Mouse (Mus musculus) heart, embryonic 11.5 days (tissue): Measurements from ENCODE around the gene 3100002H09Rik. TPM values are rescaled to one million over a fixed set of nuclear protein-coding genes. Genes with fewer than 3 reads are reported as not detected.

Source experiments
- ATAC-seq: fragments of 200-750 bp; cut with Nextera tagmentation; replicated peaks from 2 replicates; pipeline ENCODE4 v1.8.0; 2017; ENCODE audit warnings: moderate library complexity; ENCODE audit not compliant: insufficient number of reproducible peaks, low FRiP score, low TSS enrichment
- H3K27ac ChIP-seq: fragments of 300-500 bp; sonication (generic); 2 replicates; pipeline ENCODE4 v1.5.1; 2014; ENCODE audit warnings: mild to moderate bottlenecking, low read depth, low read length
- H3K27me3 ChIP-seq: fragments of 300-500 bp; sonication (generic); 2 replicates; pipeline ENCODE4 v1.6.1; 2014; ENCODE audit warnings: mild to moderate bottlenecking, low read length, mixed read lengths; ENCODE audit not compliant: control insufficient read depth, insufficient read depth
- H3K36me3 ChIP-seq: fragments of 300-500 bp; sonication (generic); 2 replicates; pipeline ENCODE4 v1.6.1; 2014; ENCODE audit warnings: mild to moderate bottlenecking, low read length, moderate library complexity, mixed read lengths; ENCODE audit not compliant: control insufficient read depth, insufficient read depth
- H3K4me1 ChIP-seq: fragments of 300-500 bp; sonication (generic); 2 replicates; pipeline ENCODE4 v1.6.1; 2014; ENCODE audit warnings: low read length; ENCODE audit not compliant: control insufficient read depth, insufficient read depth
- H3K4me2 ChIP-seq: fragments of 300-500 bp; sonication (generic); 2 replicates; pipeline ENCODE4 v1.6.1; 2014; ENCODE audit warnings: mild to moderate bottlenecking, moderate library complexity
- H3K4me3 ChIP-seq: fragments of 300-500 bp; sonication (generic); 2 replicates; pipeline ENCODE4 v1.5.1; 2014; ENCODE audit warnings: low read depth, low read length
- H3K9ac ChIP-seq: fragments of 300-500 bp; sonication (generic); 2 replicates; pipeline ENCODE4 v1.6.1; 2014; ENCODE audit warnings: mild to moderate bottlenecking, low read depth, low read length, moderate library complexity
- H3K9me3 ChIP-seq: fragments of 300-500 bp; sonication (generic); replicated peaks from 2 replicates; pipeline ENCODE4 v1.6.1; 2016; ENCODE audit warnings: low read length; ENCODE audit not compliant: control insufficient read depth
- WGBS: fragments of 180-500 bp; shearing (Covaris S2); extraction: QIAGEN DNeasy Blood & Tissue Kit; methylation state at CpG from one replicate; pipeline ENCODE4 v1.1.7; 2014; ENCODE audit not compliant: insufficient replicate concordance; 5-methylcytosine and 5-hydroxymethylcytosine counted together
- polyA plus RNA-seq: library from polyadenylated mRNA; unstranded; fragments of >200 nt; fragmentation: Nextera tagmentation; extraction: Ambion mirVana; gene quantifications from 2 replicates; pipeline ENCODE4 v1.2.1, GENCODE M21; 2014

The 3100002H09Rik gene
- polyA plus RNA-seq = not detected in 2 replicates

- 89% methylated on average over 2 of the region's 2 CpGs for WGBS
- Histone ChIP-seq H3K4me2 (no peak within 1 kb of the TSS), H3K9me3 (no peaks in the 10 kb centered on the region), H3K27ac (no peak within 1 kb of the TSS), H3K4me1 (peaks cover 3% of the 10 kb centered on the region; the same call in 1 of the 2 replicates), H3K36me3 (no peaks in the 10 kb centered on the region), H3K27me3 (peaks cover 16% of the 10 kb centered on the region), H3K4me3 (no peak within 1 kb of the TSS), H3K9ac (no peak within 1 kb of the TSS)
- ATAC-seq = no peak
Observed at GRCm38 (mm10) chr4:124610703-124611102, at the start of gene 3100002H09Rik. Gene 3100002H09Rik, minus strand, starts transcription at chr4:124610803.

DNA sequence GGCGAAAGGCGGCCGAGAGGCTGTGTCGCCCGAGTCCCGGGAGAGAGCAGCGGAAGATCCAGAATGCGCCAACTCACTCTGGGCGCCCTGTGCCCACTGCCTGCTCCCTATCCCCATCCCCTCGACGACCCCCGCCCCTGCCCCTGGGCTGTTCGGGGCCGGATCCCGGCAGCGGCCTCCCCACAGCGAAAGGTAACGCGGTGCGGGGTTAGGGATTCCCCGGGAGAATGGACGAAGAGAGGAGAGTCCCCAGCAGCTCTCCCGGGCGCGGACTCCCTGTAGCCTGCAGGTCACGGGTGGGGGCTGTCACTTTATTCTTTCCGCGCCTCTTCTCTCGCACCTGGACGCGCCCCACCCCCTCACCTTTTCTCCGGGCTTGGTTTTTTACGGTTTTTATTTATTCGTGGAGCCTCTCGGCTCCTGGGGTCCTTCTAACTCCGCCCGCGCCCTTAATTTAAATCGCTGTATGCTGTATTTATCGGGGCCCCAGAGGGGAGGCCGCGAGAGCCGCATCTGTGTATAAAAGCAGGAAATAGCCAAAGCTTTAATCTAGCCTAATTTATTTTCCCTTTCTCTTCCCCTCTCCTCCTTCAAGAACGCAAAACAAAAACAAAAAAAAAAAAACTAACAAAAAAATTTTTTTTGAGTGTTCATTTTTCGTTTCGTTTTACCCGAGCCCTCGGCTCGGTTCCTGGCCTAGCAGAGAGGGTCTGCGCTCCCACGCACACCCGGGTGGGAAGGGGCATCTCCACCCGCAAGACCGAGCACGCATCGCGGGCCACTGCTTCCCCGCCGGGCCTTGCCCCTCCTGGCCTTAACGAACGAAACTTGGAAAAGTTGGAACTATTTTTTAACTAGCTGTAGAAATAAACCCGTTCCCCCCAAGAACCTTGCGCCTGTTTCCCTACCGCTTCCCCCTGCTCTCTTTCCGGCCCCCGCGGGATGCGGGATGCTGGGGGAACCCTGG lies 48.9 kb upstream of the 3100002H09Rik start:
- no peaks in the 10 kb centered on the region for H3K36me3 ChIP-seq
- peak overlapping the region; percentile 53 for H3K4me2 ChIP-seq
- peaks cover 10% of the 10 kb centered on the region for H3K4me1 ChIP-seq
- ATAC-seq = no peak
- 1% methylated on average over 68 of the region's 68 CpGs for WGBS
- H3K9me3 ChIP-seq = no peaks in the 10 kb centered on the region
- peaks cover 92% of the 10 kb centered on the region for H3K27me3 ChIP-seq
- H3K27ac ChIP-seq = no peak overlapping the region
- peak overlapping the region; percentile 31 for H3K4me3 ChIP-seq
- no peak overlapping the region for H3K9ac ChIP-seq

GRCm38 (mm10) chr4:124658412-124658851 lies 47.8 kb upstream of the 3100002H09Rik start:
- Histone ChIP-seq H3K36me3 (no peaks in the 10 kb centered on the region), H3K27ac (no peak overlapping the region), H3K9ac (no peak overlapping the region), H3K4me3 (peak overlapping the region; percentile 72), H3K4me1 (peaks cover 11% of the 10 kb centered on the region), H3K4me2 (peak overlapping the region; percentile 100), H3K9me3 (no peaks in the 10 kb centered on the region), H3K27me3 (peaks cover 90% of the 10 kb centered on the region)
- no peak for ATAC-seq
- WGBS = 1% methylated on average over 39 of the region's 39 CpGs

GRCm38 (mm10) chr4:124657781-124658180 lies 47.2 kb upstream of the 3100002H09Rik start:
- no peak for ATAC-seq
- Histone ChIP-seq H3K4me3 (peak overlapping the region; percentile 72), H3K36me3 (no peaks in the 10 kb centered on the region), H3K9me3 (no peaks in the 10 kb centered on the region), H3K4me2 (peak overlapping the region; percentile 100), H3K9ac (no peak overlapping the region; the same call in 1 of the 2 replicates), H3K27ac (no peak overlapping the region), H3K27me3 (peaks cover 83% of the 10 kb centered on the region), H3K4me1 (peaks cover 18% of the 10 kb centered on the region)
- 1% methylated on average over 36 of the region's 61 CpGs for WGBS

DNA sequence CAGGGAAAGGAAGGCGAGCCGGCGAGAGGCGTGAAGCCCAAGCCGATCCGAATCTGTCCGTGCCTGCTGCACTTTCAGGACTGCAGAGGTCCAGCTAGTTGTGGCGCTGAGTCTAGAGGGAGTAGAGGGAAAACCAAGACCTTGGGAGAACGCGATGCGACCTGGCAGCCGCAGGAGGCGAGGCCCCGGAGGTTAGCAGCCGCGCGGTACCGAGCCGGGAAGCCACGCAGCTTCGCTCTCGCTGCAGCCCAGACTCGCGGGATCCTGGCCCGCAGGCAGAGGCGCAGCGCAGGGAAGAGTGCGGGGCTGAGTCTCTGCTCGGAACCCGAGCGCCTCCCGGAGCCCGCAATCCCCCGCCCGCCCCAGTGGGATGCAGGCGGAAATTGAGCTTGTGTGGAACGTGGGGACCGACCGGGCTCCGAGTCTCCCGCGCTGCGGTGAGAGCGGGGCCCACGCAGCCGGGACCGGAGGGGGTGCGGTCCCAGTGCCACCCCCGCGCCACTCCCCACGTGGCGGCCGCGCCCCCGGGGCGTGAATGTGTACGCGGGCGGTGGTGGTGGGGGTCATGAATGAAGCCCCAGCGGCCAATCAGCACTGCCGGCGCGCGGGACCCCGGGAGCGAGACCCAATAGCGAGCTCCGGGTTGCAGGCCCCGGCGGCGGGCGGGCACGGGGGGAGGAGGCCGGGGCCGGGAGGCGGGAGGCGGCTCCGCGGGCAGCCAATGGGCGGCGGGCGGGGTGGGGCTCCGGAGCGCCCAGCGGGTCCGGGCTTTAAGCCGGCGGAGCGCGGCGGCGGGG lies 46.4 kb upstream of the 3100002H09Rik start:
- Histone ChIP-seq H3K9ac (peak overlapping the region; percentile 56; the same call in 1 of the 2 replicates), H3K4me1 (peaks cover 25% of the 10 kb centered on the region), H3K9me3 (no peaks in the 10 kb centered on the region), H3K27me3 (peaks cover 76% of the 10 kb centered on the region), H3K36me3 (no peaks in the 10 kb centered on the region), H3K4me3 (peak overlapping the region; percentile 72), H3K4me2 (peak overlapping the region; percentile 100), H3K27ac (no peak overlapping the region)
- peak; percentile 80 for ATAC-seq
- WGBS = under 1% methylated on average over 77 of the region's 92 CpGs

DNA sequence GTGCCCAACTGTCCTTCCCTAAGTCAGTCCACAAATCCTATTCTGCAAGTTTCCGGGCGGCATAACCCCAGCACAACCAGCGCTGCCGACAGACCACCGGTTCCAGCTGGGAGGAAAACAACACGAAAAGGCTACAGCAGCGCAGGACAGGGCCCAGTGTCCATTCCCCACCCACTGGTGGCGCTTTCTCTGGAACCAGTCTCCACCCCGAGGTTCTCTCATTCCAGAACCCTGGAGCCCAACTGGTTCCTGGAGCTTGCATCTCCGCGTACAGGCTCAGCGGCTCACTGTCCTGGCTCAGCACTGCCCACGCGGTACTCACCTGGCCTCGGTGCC lies 45.9 kb upstream of the 3100002H09Rik start, which contains the start of gene Pou3f1:
Pou3f1 (plus strand) TSS at position 290 of the 336 bp plus-strand sequence.
- H3K9ac ChIP-seq = peak within 1 kb of the TSS; percentile 56; the same call in 1 of the 2 replicates
- H3K9me3 ChIP-seq = no peaks in the 10 kb centered on the region
- peak within 1 kb of the TSS; percentile 72 for H3K4me3 ChIP-seq
- peaks cover 27% of the 10 kb centered on the region for H3K4me1 ChIP-seq
- H3K36me3 ChIP-seq = no peaks in the 10 kb centered on the region
- H3K27ac ChIP-seq = no peak within 1 kb of the TSS
- peaks cover 70% of the 10 kb centered on the region for H3K27me3 ChIP-seq
- ATAC-seq = no peak
- H3K4me2 ChIP-seq = peak within 1 kb of the TSS; percentile 100
- 3% methylated on average over 15 of the region's 15 CpGs for WGBS

DNA sequence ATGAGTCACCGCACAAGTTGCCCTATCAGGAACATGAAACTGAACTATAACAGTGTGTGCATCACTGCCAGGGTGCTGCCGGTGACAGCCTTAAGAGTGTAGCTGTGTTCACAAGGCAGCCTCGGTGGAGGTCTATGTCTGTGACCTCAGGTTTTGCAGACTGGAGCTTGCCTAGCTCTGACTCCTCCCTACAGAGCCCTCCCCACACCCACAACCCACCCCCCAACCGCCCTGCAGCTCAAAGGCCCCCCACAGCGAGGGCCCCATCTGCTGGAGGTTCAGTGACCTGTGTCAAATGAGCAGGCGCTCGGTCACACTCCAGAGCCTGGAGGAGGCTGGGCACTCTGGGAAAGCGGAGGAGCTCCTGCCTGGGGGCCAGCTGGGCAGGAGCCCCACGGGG lies 42.3 kb upstream of the 3100002H09Rik start:
- no peaks in the 10 kb centered on the region for H3K9me3 ChIP-seq
- peaks cover 23% of the 10 kb centered on the region for H3K4me1 ChIP-seq
- ATAC-seq = peak; percentile 62

GRCm38 (mm10) chr4:124647909-124648308 lies 37.3 kb upstream of the 3100002H09Rik start:
- H3K27ac ChIP-seq = no peak overlapping the region
- no peaks in the 10 kb centered on the region for H3K9me3 ChIP-seq
- no peaks in the 10 kb centered on the region for H3K36me3 ChIP-seq
- no peak overlapping the region for H3K9ac ChIP-seq
- no peak overlapping the region for H3K4me2 ChIP-seq
- peaks cover 9% of the 10 kb centered on the region; the same call in 1 of the 2 replicates for H3K27me3 ChIP-seq
- peaks cover 28% of the 10 kb centered on the region for H3K4me1 ChIP-seq
- no peak for ATAC-seq
- no peak overlapping the region for H3K4me3 ChIP-seq
- 29% methylated on average over 5 of the region's 5 CpGs for WGBS

More for the DNA sequence above, 42.3 kb upstream of the 3100002H09Rik start:
- H3K36me3 ChIP-seq = no peaks in the 10 kb centered on the region
- H3K9ac ChIP-seq = no peak overlapping the region
- H3K27me3 ChIP-seq = peaks cover 46% of the 10 kb centered on the region
- no peak overlapping the region for H3K4me3 ChIP-seq
- WGBS = 7% methylated on average over 9 of the region's 9 CpGs
- peak overlapping the region; percentile 25; the same call in 1 of the 2 replicates for H3K27ac ChIP-seq
- peak overlapping the region; percentile 36 for H3K4me2 ChIP-seq
